Mouse (Mus musculus) spleen, postnatal 10 days (tissue): Measurements from ENCODE around the gene Ldhc.
A peak's percentile ranks its signal among the peaks of the same experiment; 100 is the strongest.
"Not testable (repeated sequence)": the region's sequence is repeated elsewhere in the genome, so short reads cannot be mapped to it uniquely, and the experiment has no call there.

Source experiments
- DNase-seq, 2 experiments: peaks; one replicate each; pipeline ENCODE4 v3.0.0; 2021 to 2022; ENCODE audit warnings: low spot score in 2 of 2

The Ldhc gene

DNA sequence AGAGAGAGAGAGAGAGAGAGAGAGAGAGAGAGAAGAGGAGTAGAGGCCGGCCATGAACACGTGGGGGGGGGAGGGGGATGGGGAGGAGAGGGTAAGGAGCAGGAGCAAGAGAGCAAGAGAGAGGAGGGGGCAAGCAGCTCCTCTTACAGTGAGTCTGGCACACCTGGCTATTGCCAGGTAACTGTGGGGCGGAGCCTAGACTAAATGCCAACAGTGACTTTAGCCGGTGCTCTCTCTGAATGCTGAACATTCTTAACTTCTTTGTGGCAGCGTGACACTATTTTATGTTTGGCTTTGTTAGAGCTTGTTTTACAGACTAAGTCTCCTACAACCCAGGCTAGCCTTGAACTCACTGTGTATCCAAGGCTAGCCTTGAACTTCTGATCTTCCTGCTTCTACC, 18.7 kb upstream of the Ldhc start:
- DNase-seq = no peak

DNA sequence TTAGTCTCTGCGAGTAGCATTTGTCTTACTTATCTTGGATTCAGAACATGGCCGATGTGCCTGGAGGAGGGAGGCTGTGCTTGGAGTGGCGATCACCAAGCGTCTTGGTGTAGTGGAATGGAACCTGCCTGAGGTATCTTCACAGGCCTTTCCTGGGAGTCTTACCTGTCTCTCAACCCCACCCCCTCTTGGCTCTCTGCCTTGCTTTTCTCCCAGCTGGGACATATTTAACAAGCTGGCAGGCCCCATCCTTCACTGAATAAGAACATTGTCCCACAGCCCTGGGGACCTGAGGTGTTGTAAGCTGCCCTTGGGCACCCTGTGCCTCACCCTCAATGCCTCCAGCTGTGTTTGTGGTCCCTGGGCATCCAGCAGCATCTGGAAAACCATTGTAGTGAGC, 17.4 kb upstream of the Ldhc start:
- no peak for DNase-seq

DNA sequence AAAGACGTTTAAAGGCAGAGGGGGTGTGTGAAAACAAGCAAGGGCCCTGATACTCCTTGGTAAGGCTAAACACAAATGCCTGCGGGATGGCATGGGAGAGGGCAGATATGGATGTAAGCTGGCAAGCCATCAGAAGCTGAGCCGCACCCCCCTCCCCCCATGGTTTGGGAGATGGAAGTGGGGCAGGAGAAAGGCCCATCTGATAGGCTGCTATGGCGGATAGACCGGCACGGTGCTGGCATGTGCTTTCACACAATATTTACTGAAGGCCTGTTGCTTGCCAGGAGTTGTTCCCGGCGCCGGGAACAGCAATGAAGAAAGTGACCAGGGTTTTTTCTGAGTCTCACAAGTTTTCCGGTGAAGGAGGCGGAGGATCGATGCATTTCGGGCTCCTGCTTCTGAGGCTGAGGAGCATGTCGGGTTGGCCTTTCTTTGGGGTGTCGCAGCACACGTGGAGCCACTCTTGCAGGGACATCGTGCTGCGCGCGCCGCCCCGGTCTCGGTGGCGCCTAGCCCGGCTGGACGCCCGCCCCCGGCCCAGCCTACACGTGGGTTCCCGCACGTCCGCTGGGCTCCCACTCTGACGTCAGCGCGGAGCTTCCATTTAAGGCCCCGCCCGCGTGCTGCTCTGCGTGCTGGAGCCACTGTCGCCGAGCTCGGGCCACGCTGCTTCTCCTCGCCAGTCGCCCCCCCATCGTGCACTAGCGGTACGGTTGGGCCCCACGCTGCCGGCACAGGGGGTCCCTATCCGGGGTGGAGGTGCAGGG, 15.6 kb upstream of the Ldhc start:
- peak; percentile 75 to 90 for DNase-seq

DNA sequence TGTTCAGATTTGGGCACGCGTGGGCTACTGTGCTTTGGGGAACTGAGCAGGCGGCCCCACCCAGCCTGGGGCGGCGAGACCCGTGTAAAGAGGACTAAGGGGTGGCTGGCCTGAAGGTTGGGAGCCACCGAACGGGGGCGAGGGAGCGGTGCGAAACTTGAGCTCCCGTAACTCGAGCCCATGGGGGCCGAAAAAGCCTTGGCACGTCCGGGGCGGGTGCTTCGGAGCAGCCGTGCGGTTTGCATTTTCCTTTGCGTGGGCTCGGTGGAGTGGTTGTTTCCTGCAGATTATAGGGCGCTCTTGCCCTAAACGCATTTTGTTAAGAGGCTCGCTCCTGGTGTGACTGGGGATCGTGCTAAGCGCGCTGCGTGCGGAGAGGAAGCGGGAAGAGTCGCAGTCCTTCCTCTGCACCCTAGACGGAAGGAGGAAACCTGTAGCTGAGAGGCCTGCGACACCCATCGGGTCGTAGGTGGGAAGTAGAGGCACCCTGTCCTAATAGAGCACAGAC, 15.0 kb upstream of the Ldhc start:
- DNase-seq = peak in 1 of 2 experiments; percentile 47

DNA sequence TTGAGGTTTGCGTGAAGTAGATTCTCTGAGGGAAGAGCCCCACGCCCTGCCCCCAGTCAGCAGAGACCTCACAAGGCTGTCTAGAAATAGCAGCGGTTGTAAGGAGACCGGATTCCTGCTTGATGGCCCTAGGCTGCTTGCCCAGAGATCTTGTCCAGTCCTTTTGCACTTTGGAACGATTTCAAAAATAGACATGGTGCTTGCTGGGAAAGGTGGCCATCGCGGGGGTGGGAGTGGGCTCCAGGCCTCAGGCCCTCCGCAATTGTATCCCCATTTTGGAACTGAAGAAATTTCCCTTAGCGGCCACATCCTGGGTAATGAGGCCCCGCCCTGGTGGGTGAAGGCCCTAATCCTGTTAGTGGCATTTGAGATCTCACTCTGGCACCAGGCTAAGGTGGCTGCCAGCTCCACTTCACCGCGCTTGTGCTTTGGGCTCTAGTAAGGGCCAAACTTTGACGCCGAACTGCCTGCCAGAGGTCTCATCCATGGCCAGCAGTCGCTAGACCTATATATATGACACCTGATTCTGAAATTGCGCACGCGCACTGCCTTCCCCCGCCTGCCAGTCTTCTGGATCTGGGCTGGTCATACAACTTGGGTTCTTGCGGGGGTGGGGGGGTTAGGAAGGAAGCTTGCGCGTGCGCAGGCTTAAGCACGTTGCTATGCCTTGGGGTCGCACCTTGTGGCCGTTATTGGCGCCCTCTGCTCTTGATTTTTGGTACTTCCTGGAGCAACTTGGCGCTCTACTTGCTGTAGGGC, 14.3 kb upstream of the Ldhc start:
- peak; percentile 49 to 69 for DNase-seq

DNA sequence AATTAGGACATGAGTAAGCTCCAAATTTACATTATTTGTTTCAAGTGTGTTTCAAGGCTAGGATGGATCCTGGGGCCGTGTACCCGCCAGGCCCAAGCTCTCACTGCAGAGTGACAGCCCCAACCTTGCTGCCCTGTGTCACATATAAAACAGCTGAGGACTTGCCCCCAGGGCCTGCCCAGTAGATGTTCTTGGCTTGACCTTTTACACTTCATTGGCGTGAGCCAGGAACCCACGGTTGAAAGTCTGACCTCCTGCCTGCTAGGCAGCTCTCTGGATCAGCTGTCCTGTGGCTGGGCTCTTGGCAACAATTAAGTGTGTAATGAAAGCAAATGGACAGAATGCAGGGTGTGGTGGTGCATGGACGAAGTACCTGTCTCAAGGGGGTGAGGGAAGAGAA, 11.7 kb upstream of the Ldhc start:
- no peak for DNase-seq

DNA sequence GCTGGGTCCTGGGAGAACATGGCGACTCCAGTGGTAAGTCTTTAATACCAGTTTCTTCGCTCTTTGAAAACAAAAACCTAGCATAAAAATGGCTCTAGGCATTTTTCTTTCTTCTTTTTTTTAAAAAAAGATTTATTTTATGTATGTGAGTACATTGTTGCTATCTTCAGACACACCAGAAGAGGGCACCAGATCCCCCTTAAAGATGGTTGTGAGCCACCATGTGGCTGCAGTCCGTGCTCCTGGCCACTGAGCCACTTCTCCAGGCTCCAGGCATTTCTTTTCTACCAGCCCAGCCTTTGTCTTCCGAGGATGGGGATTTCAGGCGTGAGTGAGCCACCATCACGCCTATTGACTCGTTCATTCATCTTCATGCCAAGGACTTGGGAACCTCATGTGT, 10.0 kb upstream of the Ldhc start:
- no peak for DNase-seq

DNA sequence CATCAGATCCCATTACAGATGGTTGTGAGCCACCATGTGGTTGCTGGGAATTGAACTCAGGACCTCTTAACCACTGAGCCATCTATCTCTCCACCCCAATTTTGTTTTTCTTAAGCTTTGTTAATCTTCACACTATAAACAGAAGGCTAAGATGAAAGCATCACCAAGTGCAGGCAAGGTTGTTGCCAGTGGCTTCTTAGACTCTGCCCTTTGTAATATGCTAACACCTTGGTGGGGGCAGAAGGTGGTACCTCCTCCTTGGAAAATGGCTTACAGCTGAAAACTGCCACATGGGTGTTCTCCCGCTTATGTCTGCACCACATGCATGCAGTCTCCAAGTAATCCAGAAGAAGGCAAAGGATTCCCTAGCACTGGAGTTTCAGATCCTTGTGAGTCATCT, 8.3 kb upstream of the Ldhc start:
- no peak for DNase-seq

DNA sequence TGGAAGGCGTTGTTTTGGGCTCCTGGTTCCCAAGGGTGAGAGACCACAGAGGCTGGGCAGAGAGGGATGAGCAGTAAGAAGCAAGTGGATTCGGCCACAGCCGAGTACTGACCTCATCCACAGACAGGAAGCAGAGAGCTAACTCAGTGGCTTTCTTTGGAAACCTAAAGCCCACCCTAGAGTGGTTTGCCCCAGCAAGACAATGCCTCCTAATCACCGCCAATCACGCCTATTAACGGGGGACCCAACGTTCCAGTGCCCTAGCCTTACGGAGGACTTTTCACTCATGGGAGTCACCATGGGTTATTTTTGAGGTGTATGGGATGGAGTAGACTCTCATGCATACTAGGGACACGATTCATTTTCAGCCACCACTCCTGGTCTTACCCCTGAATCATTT, 7.6 kb upstream of the Ldhc start:
- no peak for DNase-seq

DNA sequence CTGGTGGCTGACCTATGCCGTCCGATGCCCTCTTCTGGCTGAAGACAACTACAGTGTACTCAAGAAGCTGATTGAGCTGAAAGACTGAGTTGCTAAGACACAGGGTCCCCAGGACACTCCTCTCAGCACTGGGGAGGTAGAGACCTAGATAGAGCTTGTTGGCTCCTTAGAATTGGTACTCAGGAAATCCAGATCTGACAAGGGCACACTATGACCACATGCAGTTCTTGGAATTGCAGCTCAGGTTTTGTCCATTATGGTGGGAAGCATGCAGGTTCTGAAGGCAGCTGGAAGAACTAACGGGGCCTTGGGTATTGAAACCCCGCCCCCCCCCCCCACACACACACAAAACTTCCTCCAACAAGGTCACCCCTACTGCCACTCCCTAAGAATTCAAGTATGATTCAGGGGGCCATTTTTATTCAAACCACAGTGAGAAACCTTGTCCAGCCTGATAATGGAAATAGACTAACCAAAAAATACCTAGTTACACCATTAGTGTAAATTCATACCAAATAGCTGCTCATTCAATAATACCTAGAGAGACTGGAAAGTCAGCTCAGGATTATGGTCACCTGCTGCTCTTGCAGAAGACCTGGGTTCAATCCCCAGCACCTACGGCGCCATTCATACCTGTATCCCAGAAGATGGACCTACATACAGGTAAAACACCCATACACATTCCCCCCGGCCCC, 5.0 kb upstream of the Ldhc start:
- DNase-seq = no peak

DNA sequence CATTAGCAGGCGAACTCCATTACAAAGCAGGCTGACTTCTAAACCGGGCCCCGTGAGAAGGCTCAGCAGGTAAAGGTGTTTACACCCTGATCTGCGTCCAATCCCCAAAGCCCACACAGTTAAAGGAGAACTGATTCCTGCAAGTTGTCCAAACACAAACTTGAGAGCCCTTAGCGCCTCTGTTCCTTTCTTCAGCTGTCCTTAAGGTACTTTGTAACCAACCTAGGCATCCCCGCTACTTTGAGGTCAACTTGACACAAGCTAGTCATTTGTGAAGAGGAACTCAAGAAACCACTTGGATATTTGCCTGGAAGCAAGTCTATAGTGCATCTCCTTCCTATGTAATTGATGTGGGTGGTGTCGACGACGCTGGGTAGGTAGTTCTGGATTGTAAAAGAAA, 3.6 kb upstream of the Ldhc start:
- no peak for DNase-seq

DNA sequence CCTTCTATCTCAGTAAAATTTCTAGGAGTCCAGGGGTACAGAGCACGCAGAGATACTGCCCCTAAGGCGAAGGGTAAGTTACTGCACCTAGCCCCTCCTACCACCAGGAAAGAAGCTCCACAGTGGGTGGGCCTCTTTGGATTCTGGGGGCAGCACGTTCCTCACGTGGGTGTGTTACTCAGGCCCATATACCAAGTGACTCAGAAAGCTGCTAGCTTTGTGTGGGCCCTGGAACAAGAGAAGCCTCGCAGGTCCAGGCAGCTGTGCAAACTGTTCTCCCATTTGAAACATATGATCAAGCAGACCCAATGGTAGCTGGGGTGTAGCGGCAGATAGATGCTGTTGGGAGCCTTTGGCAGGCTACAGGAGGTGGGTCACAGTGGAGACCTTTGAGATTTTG, 2.0 kb upstream of the Ldhc start:
- no peak for DNase-seq

DNA sequence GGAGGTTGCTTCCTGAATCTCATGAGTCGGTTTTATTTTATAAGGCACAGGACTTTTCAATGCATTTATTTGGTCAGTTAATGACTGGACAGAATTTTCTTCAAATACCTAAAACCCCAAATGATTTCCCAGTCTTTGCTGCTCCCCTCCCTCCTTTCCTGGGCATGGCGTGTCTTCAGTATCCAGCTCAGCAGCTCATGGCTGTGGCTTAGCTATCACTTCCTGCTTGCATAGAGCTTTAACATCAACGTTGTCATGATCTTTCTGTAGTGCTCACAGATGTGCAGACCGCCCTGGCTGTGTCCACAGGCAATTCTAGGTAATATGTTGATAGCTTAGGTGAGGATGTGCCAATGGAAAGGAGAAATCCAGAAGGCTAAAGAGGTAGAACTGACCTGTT, 11.0 kb downstream of the Ldhc start:
- no peak for DNase-seq

DNA sequence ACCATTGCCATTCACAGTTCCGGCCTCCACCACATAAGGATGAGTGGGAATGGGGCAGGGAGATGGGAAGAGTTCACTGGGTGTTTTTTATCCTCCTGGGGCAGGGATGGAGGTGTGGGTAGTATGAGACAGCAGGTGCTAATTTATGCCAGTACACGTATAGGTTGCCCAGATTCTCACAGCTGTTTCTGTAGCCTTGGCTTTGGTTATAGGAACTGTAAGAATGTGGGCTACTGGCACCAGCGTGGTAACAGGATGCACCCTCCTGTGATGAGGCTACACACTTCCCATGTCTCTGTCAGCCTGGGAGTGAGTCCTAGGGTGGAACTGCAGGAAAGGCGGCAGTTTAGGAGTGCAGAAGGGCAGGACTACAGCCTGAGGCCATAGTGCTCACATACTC, 15.8 kb downstream of the Ldhc start:
- DNase-seq = no peak

DNA sequence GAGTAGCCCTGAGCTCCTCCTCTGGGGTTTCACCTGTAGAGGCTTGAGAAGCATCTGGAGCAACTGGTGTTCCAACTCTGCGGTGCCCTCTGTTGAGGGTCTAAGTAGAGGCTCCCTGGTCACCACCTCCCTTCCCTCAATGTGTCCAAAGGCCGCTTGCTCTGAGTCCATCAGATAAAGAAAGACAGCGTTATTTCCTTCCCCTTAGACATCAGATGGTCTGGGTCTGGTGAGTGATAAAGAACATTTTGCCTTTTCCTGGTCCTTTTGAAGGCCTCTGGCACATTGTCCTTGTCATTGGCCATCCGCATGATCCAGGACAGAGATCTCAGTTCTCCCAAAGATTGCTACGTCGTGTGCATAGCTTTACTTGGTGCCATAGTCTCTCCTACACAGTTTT, 16.3 kb downstream of the Ldhc start:
- DNase-seq = no peak

DNA sequence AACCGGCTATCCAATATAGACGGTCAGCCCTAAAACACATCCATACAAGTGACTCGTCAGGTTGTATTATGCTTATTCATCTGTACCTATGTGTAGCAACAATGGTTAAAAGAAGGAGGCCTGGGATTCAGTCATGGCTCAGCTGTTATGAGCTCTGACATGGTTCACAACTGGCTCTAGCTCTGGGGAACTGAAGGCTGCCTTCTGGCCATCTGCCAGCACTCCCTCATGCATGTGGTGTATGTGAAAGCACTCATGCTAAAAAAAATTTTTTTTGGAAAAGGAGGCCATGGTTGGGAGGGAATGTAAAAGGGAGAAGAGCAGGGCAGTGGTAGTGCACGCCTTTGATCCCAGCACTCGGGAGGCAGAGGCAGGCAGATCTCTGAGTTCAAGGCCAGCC, 18.8 kb downstream of the Ldhc start:
- no peak for DNase-seq

DNA sequence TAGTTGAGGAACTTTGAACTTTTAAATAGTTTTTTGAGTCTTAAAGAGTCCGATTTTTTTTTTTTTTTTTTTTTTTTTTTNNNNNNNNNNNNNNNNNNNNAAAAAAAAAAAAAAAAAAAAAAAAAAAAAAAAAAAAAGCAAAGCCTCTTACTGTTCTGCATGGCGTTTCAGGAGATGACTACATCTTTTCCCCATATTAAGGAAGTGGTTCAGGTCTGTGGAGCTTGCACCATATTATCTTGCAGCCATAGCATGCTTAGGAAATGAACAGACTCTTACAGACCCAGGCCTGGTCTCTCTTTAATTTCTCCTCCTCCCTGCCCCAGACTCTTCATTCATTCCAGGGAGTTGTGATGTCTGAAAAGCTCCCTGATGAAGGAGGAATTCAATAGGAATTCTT, 20.0 kb downstream of the Ldhc start:
- DNase-seq = no peak

DNA sequence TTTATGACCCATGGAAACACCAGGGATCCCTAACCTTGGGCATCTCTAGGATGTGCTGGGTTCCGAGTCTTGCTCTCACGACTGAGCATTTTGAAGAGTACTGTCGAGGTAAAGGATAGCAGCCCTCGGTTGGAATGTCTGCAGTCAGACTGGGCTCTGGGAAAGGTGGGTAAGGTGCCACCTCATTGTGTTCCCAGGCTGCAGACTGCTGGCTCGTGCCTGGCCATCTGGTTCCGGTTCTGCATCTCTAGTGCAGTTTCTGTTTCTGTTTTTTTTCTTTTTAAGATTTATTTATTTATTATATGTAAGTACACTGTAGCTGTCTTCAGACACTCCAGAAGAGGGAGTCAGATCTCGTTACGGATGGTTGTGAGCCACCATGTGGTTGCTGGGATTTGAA, 20.9 kb downstream of the Ldhc start:
- not testable (repeated sequence) for DNase-seq

DNA sequence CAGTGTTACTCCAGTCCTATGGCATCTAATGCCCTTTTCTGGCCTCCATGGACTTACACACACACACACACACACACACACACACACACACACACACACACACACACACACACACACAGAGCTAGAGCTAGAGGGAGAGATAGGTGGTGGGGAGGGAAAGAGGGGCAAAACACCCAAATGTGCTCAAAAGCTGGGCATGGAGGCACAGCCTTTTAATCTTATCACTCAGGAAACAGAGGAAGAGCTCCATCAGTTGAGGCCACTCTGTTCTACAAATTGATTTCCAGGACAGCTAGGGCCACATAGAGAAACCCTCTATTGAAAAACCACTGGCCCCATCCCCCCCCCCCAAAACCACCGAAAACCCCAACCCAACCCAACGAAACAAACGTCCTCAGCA, 22.3 kb downstream of the Ldhc start:
- no peak for DNase-seq

DNA sequence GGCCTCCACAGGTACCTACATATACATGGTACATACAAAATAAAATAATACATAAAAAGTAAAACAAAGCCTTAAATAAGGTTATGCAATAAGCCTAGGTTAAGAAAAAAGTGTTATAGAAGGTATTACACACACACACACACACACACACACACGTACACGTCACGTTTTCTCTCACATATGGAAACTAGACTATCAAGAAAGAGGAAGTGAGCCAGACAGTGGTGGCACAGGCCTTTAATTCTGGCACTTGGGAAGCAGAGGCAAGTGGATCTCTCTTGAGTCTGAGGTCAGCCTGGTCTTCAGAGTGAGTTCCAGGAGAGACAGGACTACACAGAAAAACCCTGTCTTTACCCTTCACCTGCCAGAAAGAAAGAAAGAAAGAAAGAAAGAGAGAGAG, 34.5 kb downstream of the Ldhc start:
- peak in 1 of 2 experiments; percentile 19 for DNase-seq

DNA sequence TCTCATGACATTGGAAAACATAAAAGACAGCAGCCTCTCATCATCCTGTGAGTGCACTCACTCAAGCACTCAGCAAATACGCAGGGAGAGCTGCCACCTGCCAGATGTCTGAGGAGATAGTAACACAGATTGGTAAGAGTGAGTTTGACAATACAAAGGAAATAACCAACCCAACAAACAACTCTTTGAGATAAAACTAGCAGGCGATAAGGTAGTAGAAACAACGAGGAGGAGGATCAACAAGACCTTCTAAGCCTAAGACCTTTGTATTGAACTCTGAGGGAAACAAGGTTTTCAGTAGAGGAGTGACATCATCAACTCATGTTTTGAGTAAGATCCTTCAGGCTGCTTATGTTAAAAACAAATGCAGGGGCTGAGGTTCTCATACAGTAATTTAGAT, 38.3 kb downstream of the Ldhc start:
- no peak for DNase-seq

DNA sequence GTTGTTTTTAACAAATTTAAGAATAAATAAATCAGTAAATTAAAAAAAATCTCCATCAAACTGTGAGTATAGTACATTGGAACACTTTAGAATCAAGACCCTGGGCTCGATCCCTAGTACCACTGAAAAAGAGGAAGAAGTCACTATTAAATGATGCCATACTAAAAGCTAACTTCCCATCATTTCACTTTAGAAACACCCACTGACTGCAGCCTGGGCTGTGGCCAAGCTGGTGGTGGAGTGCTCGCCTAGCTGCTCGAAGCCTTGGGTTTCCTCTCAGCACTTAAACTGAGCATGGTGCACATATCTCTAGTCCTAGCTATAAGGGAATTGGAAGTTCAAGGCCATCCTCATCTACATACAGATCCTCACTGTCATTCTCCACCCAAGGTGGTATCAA, 50.2 kb downstream of the Ldhc start:
- DNase-seq = no peak

DNA sequence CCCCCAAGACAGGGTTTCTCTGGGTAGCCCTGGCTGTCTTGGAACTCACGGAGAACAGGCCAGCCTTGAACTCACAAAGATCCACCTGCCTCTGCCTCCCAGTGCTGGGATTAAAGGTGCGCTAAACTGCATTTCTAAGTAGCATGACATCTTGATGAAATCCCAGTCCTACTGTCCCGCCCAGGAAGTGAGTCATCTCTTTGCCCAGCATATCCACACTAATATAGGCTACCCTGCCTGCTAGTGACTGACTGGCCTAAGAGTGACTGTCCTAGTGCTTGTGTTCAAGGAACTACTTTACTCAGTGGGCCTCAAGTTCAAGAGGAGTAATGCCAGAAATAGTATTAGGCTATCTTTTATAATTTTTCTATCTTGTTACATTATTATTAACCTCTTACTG, 55.4 kb downstream of the Ldhc start:
- no peak for DNase-seq
